Mouse (Mus musculus): Measurements from ENCODE around the gene Gm17304. TPM values are rescaled to one million over a fixed set of nuclear protein-coding genes. Genes with fewer than 3 reads are reported as not detected.

The Gm17304 gene
- total RNA-seq (2015; ENCODE audit: low replicate concordance) = not detected in 2 replicates
- not detected in 2 replicates for total RNA-seq (2017; ENCODE audit: low replicate concordance)

- ATAC-seq (replicated peaks; ENCODE audit: low FRiP score, poor library complexity, severe bottlenecking) = no peak
Measured at GRCm38 (mm10) chr5:106608798-106609197, at the start of gene Gm17304. Gene Gm17304 (plus strand): TSS chr5:106609098.

GRCm38 (mm10) chr5:106560631-106561498, 48.0 kb upstream of the Gm17304 start:
- ATAC-seq (replicated peaks; ENCODE audit: low FRiP score, poor library complexity, severe bottlenecking) = no peak

GRCm38 (mm10) chr5:106561499-106561822, 47.4 kb upstream of the Gm17304 start:
- no peak for ATAC-seq (replicated peaks; ENCODE audit: low FRiP score, poor library complexity, severe bottlenecking)

- no peak for ATAC-seq (replicated peaks; ENCODE audit: low FRiP score, poor library complexity, severe bottlenecking)
Measured at GRCm38 (mm10) chr5:106566025-106566424, 42.9 kb upstream of the Gm17304 start.

- ATAC-seq (replicated peaks; ENCODE audit: low FRiP score, poor library complexity, severe bottlenecking) = no peak
Measured at GRCm38 (mm10) chr5:106573742-106574559, 34.9 kb upstream of the Gm17304 start.

GRCm38 (mm10) chr5:106574560-106574946, 34.3 kb upstream of the Gm17304 start:
- ATAC-seq (replicated peaks; ENCODE audit: low FRiP score, poor library complexity, severe bottlenecking) = peak; percentile 71

- no peak for ATAC-seq (replicated peaks; ENCODE audit: low FRiP score, poor library complexity, severe bottlenecking)
Measured at GRCm38 (mm10) chr5:106575098-106575497, 33.8 kb upstream of the Gm17304 start.

GRCm38 (mm10) chr5:106577237-106577888, 31.5 kb upstream of the Gm17304 start:
- ATAC-seq (replicated peaks; ENCODE audit: low FRiP score, poor library complexity, severe bottlenecking) = no peak

- no peak for ATAC-seq (replicated peaks; ENCODE audit: low FRiP score, poor library complexity, severe bottlenecking)
Measured at GRCm38 (mm10) chr5:106580943-106581342, 28.0 kb upstream of the Gm17304 start.

GRCm38 (mm10) chr5:106589006-106589405, 19.9 kb upstream of the Gm17304 start:
- ATAC-seq (replicated peaks; ENCODE audit: low FRiP score, poor library complexity, severe bottlenecking) = no peak

GRCm38 (mm10) chr5:106589670-106590069, 19.2 kb upstream of the Gm17304 start:
- no peak for ATAC-seq (replicated peaks; ENCODE audit: low FRiP score, poor library complexity, severe bottlenecking)

GRCm38 (mm10) chr5:106590686-106591085, 18.2 kb upstream of the Gm17304 start:
- ATAC-seq (replicated peaks; ENCODE audit: low FRiP score, poor library complexity, severe bottlenecking) = no peak

- no peak for ATAC-seq (replicated peaks; ENCODE audit: low FRiP score, poor library complexity, severe bottlenecking)
Measured at GRCm38 (mm10) chr5:106594388-106594787, 14.5 kb upstream of the Gm17304 start.

- ATAC-seq (replicated peaks; ENCODE audit: low FRiP score, poor library complexity, severe bottlenecking) = no peak
Measured at GRCm38 (mm10) chr5:106597472-106597871, 11.4 kb upstream of the Gm17304 start.

GRCm38 (mm10) chr5:106599482-106599881, 9.4 kb upstream of the Gm17304 start:
- no peak for ATAC-seq (replicated peaks; ENCODE audit: low FRiP score, poor library complexity, severe bottlenecking)

GRCm38 (mm10) chr5:106604381-106604780, 4.5 kb upstream of the Gm17304 start:
- no peak for ATAC-seq (replicated peaks; ENCODE audit: low FRiP score, poor library complexity, severe bottlenecking)

GRCm38 (mm10) chr5:106605096-106605495, 3.8 kb upstream of the Gm17304 start:
- ATAC-seq (replicated peaks; ENCODE audit: low FRiP score, poor library complexity, severe bottlenecking) = no peak

- ATAC-seq (replicated peaks; ENCODE audit: low FRiP score, poor library complexity, severe bottlenecking) = no peak
Measured at GRCm38 (mm10) chr5:106607081-106607480, 1.8 kb upstream of the Gm17304 start.

- no peak for ATAC-seq (replicated peaks; ENCODE audit: low FRiP score, poor library complexity, severe bottlenecking)
Measured at GRCm38 (mm10) chr5:106612151-106612550, 3.3 kb downstream of the Gm17304 start.

- ATAC-seq (replicated peaks; ENCODE audit: low FRiP score, poor library complexity, severe bottlenecking) = no peak
Measured at GRCm38 (mm10) chr5:106614570-106614969, 5.7 kb downstream of the Gm17304 start.

Data from erythroid progenitor cell, adult 5-6 weeks (primary cell).